Mouse (Mus musculus) ES-E14 (cell line): ENCODE measurements around the gene Raph1.

Experiments used
- CHD2 ChIP-seq: IDR thresholded peaks from 2 replicates; pipeline ENCODE4 v1.6.1; 2014; ENCODE audit warnings: mild to moderate bottlenecking, low read depth, low read length, inconsistent platforms
- ZC3H11A ChIP-seq: IDR thresholded peaks from 2 replicates; pipeline ENCODE4 v1.6.1; 2012; ENCODE audit warnings: low read depth, mild to moderate bottlenecking, inconsistent platforms, low read length, borderline replicate concordance
- ZNF384 ChIP-seq: IDR thresholded peaks from 2 replicates; pipeline ENCODE4 v1.6.1; 2012; ENCODE audit warnings: low read depth, low read length, inconsistent platforms

GRCm38 (mm10) chr1:60566631-60567311 lies at the start of gene Raph1:
- TF ChIP-seq CHD2 (no peak), ZC3H11A (peak; percentile 30; the same call in 1 of the 2 replicates), ZNF384 (no peak)
